Comparison of ENCODE assay signal across 8 mouse cellular contexts in genomic region chr12:17348048-17349036, GRCm38 (mm10). TPM values are rescaled to one million over a fixed set of nuclear protein-coding genes. Genes with fewer than 3 reads are reported as not detected.
DNase-seq lines count a peak whose midpoint lies in the region; ATAC-seq and TF ChIP-seq lines count a peak whose summit lies in the region.

Gene Nol10 (plus strand): TSS chr12:17348458.

- H3K27me3 ChIP-seq in embryonic facial prominence, embryonic 15.5 days = no peaks in the 10 kb centered on the region
- H3K27me3 ChIP-seq in heart, embryonic 10.5 days (ENCODE audit: insufficient read depth, poor library complexity, severe bottlenecking) = no peaks in the 10 kb centered on the region
- H3K27me3 ChIP-seq in kidney, embryonic 15.5 days = no peaks in the 10 kb centered on the region

- H3K9me3 ChIP-seq in embryonic facial prominence, embryonic 15.5 days (replicated peaks) = no peaks in the 10 kb centered on the region
- H3K9me3 ChIP-seq in heart, embryonic 10.5 days = no peaks in the 10 kb centered on the region
- no peaks in the 10 kb centered on the region for H3K9me3 ChIP-seq in kidney, embryonic 15.5 days (replicated peaks)

- WGBS in bone marrow, adult 2 months = under 1% methylated on average over 42 of the region's 42 CpGs
- under 1% methylated on average over 42 of the region's 42 CpGs for WGBS in embryonic facial prominence, embryonic 15.5 days
- WGBS in heart, embryonic 10.5 days = under 1% methylated on average over 42 of the region's 42 CpGs
- WGBS in kidney, embryonic 15.5 days = under 1% methylated on average over 42 of the region's 42 CpGs

- ATAC-seq in embryonic facial prominence, embryonic 15.5 days (ENCODE audit: insufficient number of reproducible peaks, low FRiP score, low TSS enrichment, low read depth) = peak; percentile 93
- ATAC-seq in kidney, embryonic 15.5 days (replicated peaks; ENCODE audit: low FRiP score) = peak; percentile 96
- ATAC-seq in monocyte, adult 5-6 weeks (replicated peaks; ENCODE audit: insufficient number of reproducible peaks, low FRiP score, low TSS enrichment, poor library complexity, severe bottlenecking) = peak; percentile 97

- H3K4me1 ChIP-seq in bone marrow, adult 2 months (ENCODE audit: control insufficient read depth, insufficient read depth, low read length) = no peaks in the 10 kb centered on the region; the same call in 1 of the 2 replicates
- peaks cover 12% of the 10 kb centered on the region for H3K4me1 ChIP-seq in embryonic facial prominence, embryonic 15.5 days
- H3K4me1 ChIP-seq in heart, embryonic 10.5 days = peaks cover 10% of the 10 kb centered on the region
- peaks cover 14% of the 10 kb centered on the region for H3K4me1 ChIP-seq in kidney, embryonic 15.5 days

- peak; percentile 89 for DNase-seq in 416B (ENCODE audit: low read depth)
- DNase-seq in heart, embryonic 10.5 days (ENCODE audit: low spot score) = peak; percentile 93
- DNase-seq in liver = peak; percentile 87
- peak; percentile 80 to 91 for DNase-seq in spleen, postnatal 4 days (ENCODE audit: low spot score in 2 of 2)

- peak within 1 kb of the TSS; percentile 63 for H3K9ac ChIP-seq in embryonic facial prominence, embryonic 15.5 days
- H3K9ac ChIP-seq in kidney, embryonic 15.5 days = peak within 1 kb of the TSS; percentile 69

- TF ChIP-seq CTCF in bone marrow, adult 2 months (IDR thresholded peaks at IDR 0.05; ENCODE audit: control insufficient read depth, insufficient read depth, low read length) = no peak

- H3K4me3 ChIP-seq in bone marrow, adult 2 months (replicated peaks; ENCODE audit: control insufficient read depth, low read depth, low read length) = peak within 1 kb of the TSS; percentile 84
- H3K4me3 ChIP-seq in embryonic facial prominence, embryonic 15.5 days (replicated peaks) = peak within 1 kb of the TSS; percentile 92
- peak within 1 kb of the TSS; percentile 75 for H3K4me3 ChIP-seq in heart, embryonic 10.5 days
- H3K4me3 ChIP-seq in kidney, embryonic 15.5 days (replicated peaks) = peak within 1 kb of the TSS; percentile 89

- H3K27ac ChIP-seq in bone marrow, adult 2 months (ENCODE audit: control insufficient read depth, insufficient read depth, low read depth, low read length, poor library complexity) = peak within 1 kb of the TSS; percentile 21; the same call in 1 of the 2 replicates
- H3K27ac ChIP-seq in embryonic facial prominence, embryonic 15.5 days (replicated peaks) = peak within 1 kb of the TSS; percentile 55
- H3K27ac ChIP-seq in heart, embryonic 10.5 days = peak within 1 kb of the TSS; percentile 89
- H3K27ac ChIP-seq in kidney, embryonic 15.5 days = peak within 1 kb of the TSS; percentile 50

- peak; percentile 85; the same call in 1 of the 2 replicates for TF ChIP-seq POLR2A in bone marrow, adult 2 months (IDR thresholded peaks at IDR 0.05; ENCODE audit: borderline replicate concordance, control insufficient read depth, low read depth, low read length)

- peaks cover 21% of the 10 kb centered on the region for H3K36me3 ChIP-seq in embryonic facial prominence, embryonic 15.5 days
- peaks cover 29% of the 10 kb centered on the region for H3K36me3 ChIP-seq in heart, embryonic 10.5 days
- H3K36me3 ChIP-seq in kidney, embryonic 15.5 days = peaks cover 29% of the 10 kb centered on the region

- H3K4me2 ChIP-seq in embryonic facial prominence, embryonic 15.5 days (replicated peaks) = peak within 1 kb of the TSS; percentile 74
- H3K4me2 ChIP-seq in kidney, embryonic 15.5 days = peak within 1 kb of the TSS; percentile 76

RNA-seq across cellular contexts. Expression of gene Nol10, which starts in this region (rescaled TPM):
- 7.6 and 9.6 TPM in 2 replicates for polyA plus RNA-seq in bone marrow, adult 2 months (2011; ENCODE audit: insufficient read depth, insufficient read length, low replicate concordance, missing spikeins)
- 19.8 and 20.8 TPM in 2 replicates for polyA plus RNA-seq in embryonic facial prominence, embryonic 15.5 days (2015; fragmentation: Nextera tagmentation; extraction: Ambion mirVana)
- polyA plus RNA-seq in heart, embryonic 10.5 days (2016; fragmentation: Nextera tagmentation; extraction: Ambion mirVana) = 20.0 and 25.6 TPM in 2 replicates
- 28.2 and 28.7 TPM in 2 replicates for polyA plus RNA-seq in kidney, embryonic 15.5 days (2015; fragmentation: Nextera tagmentation; extraction: Ambion mirVana)
- 8.7 to 10.5 TPM (median 9.5 TPM) in 3 replicates for total RNA-seq in monocyte, adult 5-6 weeks (2017)

Comparison
In these comparisons a context has a peak if more than half of its experiments do, and no peak if none do; other contexts are left out.
1. Peak in every context shown above with its lines: DNase-seq, ATAC-seq, H3K4me3 ChIP-seq and H3K27ac ChIP-seq.
2. H3K27ac ChIP-seq: peak in every context shown above with its lines; median percentile 89 in heart, embryonic 10.5 days; 55 in embryonic facial prominence, embryonic 15.5 days; 50 in kidney, embryonic 15.5 days; 21 in bone marrow, adult 2 months.